Mouse (Mus musculus) forebrain, embryonic 16.5 days (tissue): ENCODE data around the gene Ift57. TPM values are rescaled to one million over a fixed set of nuclear protein-coding genes. Genes with fewer than 3 reads are reported as not detected.

Source experiments
- ATAC-seq: fragments of 200-750 bp; cut with Nextera tagmentation; 2 replicates; pipeline ENCODE4 v1.8.0; 2017; ENCODE audit warnings: mild to moderate bottlenecking, moderate library complexity
- H3K27ac ChIP-seq: fragments of 300-500 bp; sonication (generic); 2 replicates; pipeline ENCODE4 v1.5.1; 2014; ENCODE audit warnings: low read length, control low read depth
- H3K27me3 ChIP-seq: fragments of 300-500 bp; sonication (generic); replicated peaks from 2 replicates; pipeline ENCODE4 v1.6.1; 2014; ENCODE audit warnings: low read length; ENCODE audit not compliant: control insufficient read depth, insufficient read depth
- H3K36me3 ChIP-seq: fragments of 300-500 bp; sonication (generic); 2 replicates; pipeline ENCODE4 v1.6.1; 2014; ENCODE audit not compliant: control insufficient read depth, insufficient read depth
- H3K4me1 ChIP-seq: fragments of 300-500 bp; sonication (generic); replicated peaks from 2 replicates; pipeline ENCODE4 v1.6.1; 2014; ENCODE audit warnings: low read length; ENCODE audit not compliant: control insufficient read depth, insufficient read depth
- H3K4me2 ChIP-seq: fragments of 300-500 bp; sonication (generic); 2 replicates; pipeline ENCODE4 v1.6.1; 2014; ENCODE audit warnings: mild to moderate bottlenecking, low read length, control low read depth
- H3K4me3 ChIP-seq: fragments of 300-500 bp; sonication (generic); replicated peaks from 2 replicates; pipeline ENCODE4 v1.5.1; 2014; ENCODE audit warnings: mild to moderate bottlenecking, low read length, control low read depth
- H3K9ac ChIP-seq: fragments of 300-500 bp; sonication (generic); replicated peaks from 2 replicates; pipeline ENCODE4 v1.6.1; 2014; ENCODE audit warnings: low read depth, low read length, control low read depth
- H3K9me3 ChIP-seq: fragments of 300-500 bp; sonication (generic); 2 replicates; pipeline ENCODE4 v1.6.1; 2016; ENCODE audit warnings: low read length; ENCODE audit not compliant: control insufficient read depth
- WGBS: fragments of 180-500 bp; shearing (Covaris S2); extraction: QIAGEN DNeasy Blood & Tissue Kit; methylation state at CpG from one replicate; pipeline ENCODE4 v1.1.7; 2014; 5-methylcytosine and 5-hydroxymethylcytosine counted together
- polyA plus RNA-seq: library from polyadenylated mRNA; unstranded; fragments of >200 nt; fragmentation: Nextera tagmentation; extraction: Ambion mirVana; gene quantifications from 2 replicates; pipeline ENCODE4 v1.2.1, GENCODE M21; 2015

The Ift57 gene
- polyA plus RNA-seq, 1 experiment from 2014 or later = 44.2 TPM

DNA sequence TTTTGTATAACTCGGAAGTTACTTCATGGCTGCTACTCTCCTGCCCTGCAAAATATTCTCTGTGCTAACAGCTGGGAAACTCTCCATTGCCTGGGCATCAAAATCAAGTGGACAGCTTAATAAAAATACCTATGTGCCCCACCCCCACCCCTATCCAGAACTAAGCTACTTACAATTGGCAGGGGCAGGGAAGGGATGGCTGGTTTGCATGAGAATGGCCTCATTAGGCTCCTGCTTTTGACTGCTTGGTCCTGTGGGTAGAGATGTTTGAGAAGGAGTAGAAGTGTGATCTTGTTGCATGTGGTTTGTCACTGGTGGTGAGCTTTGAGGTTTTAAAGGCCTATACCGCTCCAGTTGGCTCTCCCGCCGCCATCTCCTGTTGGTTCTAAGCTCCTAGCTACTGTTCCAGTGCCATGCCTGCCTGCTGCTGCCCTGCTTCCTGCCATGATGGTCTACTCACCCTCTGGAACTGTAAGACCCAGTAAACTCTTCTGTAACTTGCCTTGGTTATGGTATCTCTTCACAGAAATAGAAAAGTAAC, 69.5 kb downstream of the Ift57 start:
- Histone ChIP-seq H3K9me3 (no peaks in the 10 kb centered on the region), H3K4me1 (no peaks in the 10 kb centered on the region)

DNA sequence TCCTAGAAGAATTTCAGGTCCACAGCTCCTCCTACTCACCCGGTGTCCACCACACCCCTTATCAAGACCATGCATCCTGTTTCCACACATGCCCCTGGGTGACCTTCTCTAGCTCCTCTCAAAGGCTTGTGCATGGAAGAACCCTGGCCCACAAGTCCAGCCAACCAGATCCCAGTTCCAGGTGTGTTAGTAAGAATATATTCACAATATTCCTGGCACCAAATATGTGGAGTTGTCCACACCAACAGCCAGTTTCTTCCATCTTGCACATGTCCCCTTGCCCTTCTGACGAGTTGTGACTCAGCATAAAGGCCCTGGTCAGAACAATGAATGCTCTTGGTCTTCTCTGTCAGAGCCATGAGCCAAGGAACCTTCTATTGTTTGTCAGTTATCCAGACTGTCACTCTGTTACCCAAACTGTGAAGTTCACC, 70.8 kb downstream of the Ift57 start:
- Histone ChIP-seq H3K9ac (no peak overlapping the region), H3K4me2 (no peak overlapping the region), H3K27me3 (no peaks in the 10 kb centered on the region), H3K27ac (no peak overlapping the region), H3K9me3 (no peaks in the 10 kb centered on the region), H3K36me3 (no peaks in the 10 kb centered on the region), H3K4me3 (no peak overlapping the region), H3K4me1 (no peaks in the 10 kb centered on the region)
- WGBS = 83% methylated on average over 2 of the region's 2 CpGs
- no peak for ATAC-seq

More for the DNA sequence above, 69.5 kb downstream of the Ift57 start:
- Histone ChIP-seq H3K36me3 (0 out of 2 replicates have a peak, but pooled peaks cover 2% of the 10 kb centered on the region), H3K4me2 (no peak overlapping the region), H3K27ac (no peak overlapping the region), H3K9ac (no peak overlapping the region), H3K27me3 (no peaks in the 10 kb centered on the region), H3K4me3 (no peak overlapping the region)
- 75% methylated on average over 4 of the region's 4 CpGs for WGBS
- ATAC-seq = no peak

DNA sequence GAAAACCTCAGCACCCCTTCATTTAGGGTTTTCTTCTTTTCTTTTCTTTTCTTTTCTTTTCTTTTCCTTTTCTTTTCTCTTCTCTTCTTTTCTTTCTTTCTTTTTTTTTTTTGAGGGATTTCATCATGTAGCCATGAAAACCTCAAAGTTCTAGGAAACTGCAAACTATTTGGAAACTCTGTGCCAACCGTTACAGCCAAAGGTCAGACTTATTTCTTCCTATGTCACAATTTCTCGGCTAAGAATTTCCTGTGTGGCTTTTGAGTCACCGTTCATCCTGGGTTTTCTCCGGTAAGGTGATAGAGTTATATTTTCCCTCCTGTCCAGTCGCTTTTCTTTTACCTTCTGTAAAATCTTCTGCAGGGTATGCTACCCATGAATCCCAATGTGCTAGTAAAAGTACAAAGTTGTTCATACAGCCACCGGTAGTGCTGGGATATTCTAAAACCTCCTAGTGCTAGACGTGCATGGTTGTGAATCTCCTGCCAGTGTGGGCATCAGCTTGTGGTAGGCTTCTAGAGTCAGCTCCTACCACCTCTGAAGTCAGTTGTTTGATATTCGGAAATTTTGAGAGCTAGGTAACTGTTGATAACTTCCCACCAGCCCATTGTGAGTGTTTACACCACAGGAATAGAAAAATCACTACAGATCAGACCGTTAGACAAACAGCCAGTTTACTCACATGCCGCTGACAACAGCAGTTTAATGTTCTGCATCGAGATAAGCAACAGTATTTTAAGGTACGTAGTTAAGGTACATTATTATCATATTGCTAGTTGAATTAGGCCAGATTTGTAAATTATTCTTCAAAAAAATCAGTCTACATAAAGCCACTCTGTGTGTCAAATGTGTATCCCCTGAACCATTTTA, 71.5 kb downstream of the Ift57 start:
- H3K36me3 ChIP-seq = no peaks in the 10 kb centered on the region
- H3K4me1 ChIP-seq = no peaks in the 10 kb centered on the region
- H3K9me3 ChIP-seq = no peaks in the 10 kb centered on the region
- H3K27ac ChIP-seq = no peak overlapping the region
- no peak overlapping the region for H3K4me3 ChIP-seq
- H3K9ac ChIP-seq = no peak overlapping the region
- no peaks in the 10 kb centered on the region for H3K27me3 ChIP-seq
- WGBS = 95% methylated on average over 12 of the region's 12 CpGs
- no peak for ATAC-seq
- H3K4me2 ChIP-seq = no peak overlapping the region

- no peaks in the 10 kb centered on the region for H3K4me1 ChIP-seq
- no peaks in the 10 kb centered on the region for H3K27me3 ChIP-seq
- H3K9me3 ChIP-seq = no peaks in the 10 kb centered on the region
- H3K4me2 ChIP-seq = no peak overlapping the region
- H3K36me3 ChIP-seq = no peaks in the 10 kb centered on the region
- H3K4me3 ChIP-seq = no peak overlapping the region
- 84% methylated on average over 7 of the region's 7 CpGs for WGBS
- H3K27ac ChIP-seq = no peak overlapping the region
- no peak overlapping the region for H3K9ac ChIP-seq
- no peak for ATAC-seq
Measured at GRCm38 (mm10) chr16:49771609-49772396, 72.8 kb downstream of the Ift57 start.

- Histone ChIP-seq H3K4me1 (no peaks in the 10 kb centered on the region), H3K4me3 (no peak overlapping the region), H3K27me3 (no peaks in the 10 kb centered on the region), H3K9ac (no peak overlapping the region), H3K4me2 (no peak overlapping the region), H3K36me3 (no peaks in the 10 kb centered on the region), H3K27ac (no peak overlapping the region), H3K9me3 (no peaks in the 10 kb centered on the region)
- 67% methylated on average over 1 of the region's 1 CpGs for WGBS
- no peak for ATAC-seq
Measured at GRCm38 (mm10) chr16:49772576-49772975, 73.5 kb downstream of the Ift57 start.

DNA sequence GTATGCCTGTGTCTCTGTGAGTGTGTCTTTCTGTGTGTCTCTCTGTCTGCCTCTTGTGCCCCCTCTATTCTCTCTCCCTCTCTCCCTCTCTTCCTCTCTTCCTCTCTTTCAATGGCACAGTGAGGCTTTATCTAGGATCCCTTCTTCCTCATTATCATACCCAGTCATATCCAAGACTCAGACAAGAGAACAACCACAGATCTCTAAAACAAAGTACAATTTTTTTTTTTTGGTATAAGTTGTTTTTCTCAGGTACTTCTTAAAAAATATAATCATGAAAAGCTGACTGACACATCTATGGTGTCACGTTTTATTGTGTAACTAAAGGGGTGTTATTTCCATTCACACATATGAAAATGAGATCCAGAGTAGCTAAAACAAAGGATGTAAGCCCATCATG, 74.0 kb downstream of the Ift57 start:
- Histone ChIP-seq H3K36me3 (no peaks in the 10 kb centered on the region), H3K4me3 (no peak overlapping the region), H3K9me3 (no peaks in the 10 kb centered on the region), H3K4me1 (no peaks in the 10 kb centered on the region), H3K27ac (no peak overlapping the region), H3K9ac (no peak overlapping the region), H3K4me2 (no peak overlapping the region), H3K27me3 (no peaks in the 10 kb centered on the region)
- WGBS = 84% methylated on average over 1 of the region's 1 CpGs
- no peak for ATAC-seq

- H3K27me3 ChIP-seq = no peaks in the 10 kb centered on the region
- no peak for ATAC-seq
- no peaks in the 10 kb centered on the region for H3K9me3 ChIP-seq
- no peak overlapping the region for H3K27ac ChIP-seq
- no peaks in the 10 kb centered on the region for H3K36me3 ChIP-seq
- no peaks in the 10 kb centered on the region for H3K4me1 ChIP-seq
- no peak overlapping the region for H3K9ac ChIP-seq
- 87% methylated on average over 18 of the region's 18 CpGs for WGBS
- H3K4me3 ChIP-seq = no peak overlapping the region
- no peak overlapping the region for H3K4me2 ChIP-seq
Measured at GRCm38 (mm10) chr16:49774059-49775001, 75.3 kb downstream of the Ift57 start.

- H3K4me3 ChIP-seq = no peak overlapping the region
- no peaks in the 10 kb centered on the region for H3K9me3 ChIP-seq
- no peak overlapping the region for H3K9ac ChIP-seq
- no peaks in the 10 kb centered on the region for H3K4me1 ChIP-seq
- no peak overlapping the region for H3K27ac ChIP-seq
- H3K4me2 ChIP-seq = no peak overlapping the region
- no peaks in the 10 kb centered on the region for H3K27me3 ChIP-seq
- no peaks in the 10 kb centered on the region for H3K36me3 ChIP-seq
- WGBS = 88% methylated on average over 22 of the region's 22 CpGs
- no peak for ATAC-seq
Measured at GRCm38 (mm10) chr16:49775002-49775966, 76.3 kb downstream of the Ift57 start.
